Mouse (Mus musculus) layer of hippocampus, postnatal 36 days (tissue): ENCODE data around the gene Wnt10b. TPM values are rescaled to one million over a fixed set of nuclear protein-coding genes. Genes with fewer than 3 reads are reported as not detected.

Experiments
- DNase-seq, 2 experiments: peaks; one replicate each; pipeline ENCODE4 v3.0.0; 2022
- total RNA-seq, 2 experiments: library from RNA; stranded (reverse); gene quantifications; 2 replicates each; pipeline ENCODE4 v1.2.3; 2021

Wnt10b gene
- total RNA-seq, 2 experiments from 2014 or later, result 0.42 to 0.61 TPM

DNA sequence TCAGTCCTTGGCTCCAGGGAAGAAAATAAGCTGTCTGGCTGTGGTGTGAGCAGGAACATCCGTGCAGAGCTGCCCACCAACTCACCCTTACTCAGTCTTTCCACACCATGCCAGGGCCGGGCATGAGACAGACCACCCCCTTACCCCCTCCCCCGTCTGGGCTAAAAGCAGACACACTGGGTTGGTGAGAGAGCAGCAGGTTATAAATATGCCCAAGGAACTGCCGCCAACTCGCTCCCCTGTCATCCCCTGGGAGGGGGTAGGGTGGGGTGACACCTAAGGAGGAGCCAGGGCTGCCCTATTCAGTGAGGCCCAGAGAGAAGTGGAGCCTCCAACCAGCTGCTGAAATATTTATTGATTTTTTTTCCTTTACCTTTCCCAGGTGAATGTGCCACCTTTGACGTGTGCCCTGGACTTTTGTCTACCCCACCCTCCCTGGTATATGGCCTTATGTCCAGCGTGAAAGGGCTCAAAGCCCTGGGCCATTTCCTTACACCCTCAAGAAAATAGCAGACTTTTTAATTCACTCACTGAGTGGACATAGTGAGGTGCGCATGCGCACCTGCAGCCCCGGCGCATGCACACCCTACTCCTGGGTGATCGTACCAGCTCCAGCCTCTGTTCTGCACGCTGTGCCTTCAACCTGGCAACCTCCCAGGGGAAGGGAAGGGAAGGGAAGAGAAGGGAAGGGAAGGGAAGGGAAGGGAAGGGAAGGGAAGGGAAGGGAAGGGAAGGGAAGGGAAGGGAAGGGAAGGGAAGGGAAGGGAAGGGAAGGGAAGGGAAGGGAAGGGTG lies 19.0 kb upstream of the Wnt10b start:
- no peak for DNase-seq

DNA sequence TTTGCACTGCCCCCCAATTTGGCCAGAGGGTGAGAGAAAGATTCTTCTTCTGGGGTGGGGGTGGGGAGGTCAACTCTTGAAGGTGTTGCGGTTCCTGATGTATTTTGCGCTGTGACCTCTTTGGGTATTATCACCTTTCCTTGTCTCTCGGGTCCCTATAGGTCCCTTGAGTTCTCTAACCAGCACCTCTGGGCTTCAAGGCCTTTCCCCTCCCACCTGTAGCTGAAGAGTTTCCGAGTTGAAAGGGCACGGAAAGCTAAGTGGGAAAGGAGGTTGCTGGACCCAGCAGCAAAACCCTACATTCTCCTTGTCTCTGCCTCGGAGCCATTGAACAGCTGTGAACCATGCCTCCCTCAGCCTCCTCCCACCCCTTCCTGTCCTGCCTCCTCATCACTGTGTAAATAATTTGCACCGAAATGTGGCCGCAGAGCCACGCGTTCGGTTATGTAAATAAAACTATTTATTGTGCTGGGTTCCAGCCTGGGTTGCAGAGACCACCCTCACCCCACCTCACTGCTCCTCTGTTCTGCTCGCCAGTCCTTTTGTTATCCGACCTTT lies 15.3 kb upstream of the Wnt10b start:
- DNase-seq, result no peak

DNA sequence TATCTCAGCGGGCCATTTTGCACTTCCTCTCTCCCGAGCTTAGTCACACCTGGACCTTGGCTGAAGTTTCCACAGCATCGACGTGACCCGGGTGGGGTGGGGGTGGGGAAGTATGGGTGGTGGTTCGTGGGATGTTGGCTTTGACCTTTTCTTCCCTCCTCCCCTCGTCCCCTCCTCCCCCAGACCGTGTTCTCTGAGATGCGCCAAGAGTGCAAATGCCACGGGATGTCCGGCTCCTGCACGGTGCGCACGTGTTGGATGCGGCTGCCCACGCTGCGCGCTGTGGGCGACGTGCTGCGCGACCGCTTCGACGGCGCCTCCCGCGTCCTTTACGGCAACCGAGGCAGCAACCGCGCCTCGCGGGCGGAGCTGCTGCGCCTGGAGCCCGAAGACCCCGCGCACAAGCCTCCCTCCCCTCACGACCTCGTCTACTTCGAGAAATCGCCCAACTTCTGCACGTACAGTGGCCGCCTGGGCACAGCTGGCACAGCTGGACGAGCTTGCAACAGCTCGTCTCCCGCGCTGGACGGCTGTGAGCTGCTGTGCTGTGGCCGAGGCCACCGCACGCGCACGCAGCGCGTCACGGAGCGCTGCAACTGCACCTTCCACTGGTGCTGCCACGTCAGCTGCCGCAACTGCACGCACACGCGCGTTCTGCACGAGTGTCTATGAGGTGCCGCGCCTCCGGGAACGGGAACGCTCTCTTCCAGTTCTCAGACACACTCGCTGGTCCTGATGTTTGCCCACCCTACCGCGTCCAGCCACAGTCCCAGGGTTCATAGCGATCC lies 14.5 kb upstream of the Wnt10b start:
- DNase-seq, result no peak

DNA sequence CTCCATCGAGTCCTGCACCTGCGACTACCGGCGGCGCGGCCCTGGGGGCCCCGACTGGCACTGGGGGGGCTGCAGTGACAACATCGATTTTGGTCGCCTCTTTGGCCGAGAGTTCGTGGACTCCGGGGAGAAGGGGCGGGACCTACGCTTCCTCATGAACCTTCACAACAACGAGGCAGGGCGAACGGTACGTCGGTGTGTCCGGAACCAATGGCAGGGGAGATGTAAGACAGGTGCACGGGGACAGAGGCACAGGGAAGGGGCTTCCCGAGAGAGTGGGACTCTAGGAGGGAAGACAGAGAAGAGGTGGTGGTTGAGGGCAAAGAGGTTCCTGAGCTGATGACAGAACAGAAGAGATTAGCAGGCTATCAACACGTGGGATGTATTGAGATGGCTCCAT lies 13.8 kb upstream of the Wnt10b start:
- no peak for DNase-seq

DNA sequence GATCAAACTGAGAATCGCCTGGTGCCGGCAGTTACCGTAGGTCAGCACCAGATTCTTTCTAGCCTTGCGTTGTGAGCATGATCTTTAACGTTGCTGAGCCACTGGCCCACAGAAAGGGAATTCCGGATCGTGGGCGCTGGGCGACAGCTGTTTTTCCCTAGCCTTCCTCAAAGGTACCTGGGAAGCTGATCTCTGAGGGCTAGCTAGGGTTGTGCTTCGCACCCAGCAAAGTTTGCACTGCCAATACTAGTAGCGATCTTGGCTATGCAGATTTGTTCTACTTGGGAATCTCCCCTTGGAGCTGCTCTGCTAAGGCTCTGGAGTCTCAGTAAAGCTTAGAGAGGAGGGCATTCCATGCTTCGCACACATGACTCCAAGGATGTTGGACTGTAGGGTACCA lies 13.3 kb upstream of the Wnt10b start:
- DNase-seq, result no peak

DNA sequence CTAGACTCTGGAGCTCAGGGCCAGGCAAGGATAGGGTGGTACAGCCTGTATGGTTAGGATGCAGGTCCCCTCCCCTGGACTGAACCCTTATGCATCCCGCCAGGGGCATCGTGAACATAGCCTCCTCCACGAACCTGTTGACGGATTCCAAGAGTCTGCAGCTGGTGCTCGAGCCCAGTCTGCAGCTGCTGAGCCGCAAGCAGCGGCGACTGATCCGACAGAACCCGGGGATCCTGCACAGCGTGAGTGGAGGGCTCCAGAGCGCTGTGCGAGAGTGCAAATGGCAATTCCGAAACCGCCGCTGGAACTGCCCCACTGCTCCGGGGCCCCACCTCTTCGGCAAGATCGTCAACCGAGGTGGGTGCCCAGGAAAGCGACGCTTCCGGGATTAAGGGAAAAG lies 12.8 kb upstream of the Wnt10b start:
- no peak for DNase-seq

DNA sequence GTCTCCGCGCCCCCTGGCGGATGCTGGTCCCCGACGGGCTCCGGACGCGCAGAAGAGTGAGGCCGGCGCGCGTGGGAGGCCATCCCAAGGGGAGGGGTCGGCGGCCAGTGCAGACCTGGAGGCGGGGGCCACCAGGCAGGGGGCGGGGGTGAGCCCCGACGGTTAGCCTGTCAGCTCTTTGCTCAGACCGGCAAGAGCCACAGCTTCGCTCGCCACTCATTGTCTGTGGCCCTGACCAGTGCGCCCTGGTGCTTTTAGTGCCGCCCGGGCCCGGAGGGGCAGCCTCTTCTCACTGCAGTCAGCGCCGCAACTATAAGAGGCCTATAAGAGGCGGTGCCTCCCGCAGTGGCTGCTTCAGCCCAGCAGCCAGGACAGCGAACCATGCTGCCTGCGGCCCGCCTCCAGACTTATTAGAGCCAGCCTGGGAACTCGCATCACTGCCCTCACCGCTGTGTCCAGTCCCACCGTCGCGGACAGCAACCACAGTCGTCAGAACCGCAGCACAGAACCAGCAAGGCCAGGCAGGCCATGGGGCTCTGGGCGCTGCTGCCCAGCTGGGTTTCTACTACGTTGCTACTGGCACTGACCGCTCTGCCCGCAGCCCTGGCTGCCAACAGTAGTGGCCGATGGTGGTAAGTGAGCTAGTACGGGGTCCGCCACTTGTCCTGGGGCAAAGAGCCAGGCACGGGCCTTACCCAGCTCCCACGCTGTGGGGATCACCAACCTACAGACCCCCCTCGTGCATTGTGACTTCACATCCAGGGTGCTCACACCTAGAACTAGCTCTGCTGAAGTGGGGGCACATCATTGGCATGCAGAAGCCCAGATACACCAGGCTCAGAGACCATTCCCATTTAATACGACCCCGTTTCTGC lies 11.9 kb upstream of the Wnt10b start, which contains the start of gene Wnt1:
Wnt1 (plus strand) TSS at position 197 of the 875 bp plus-strand sequence.
- DNase-seq, result no peak

DNA sequence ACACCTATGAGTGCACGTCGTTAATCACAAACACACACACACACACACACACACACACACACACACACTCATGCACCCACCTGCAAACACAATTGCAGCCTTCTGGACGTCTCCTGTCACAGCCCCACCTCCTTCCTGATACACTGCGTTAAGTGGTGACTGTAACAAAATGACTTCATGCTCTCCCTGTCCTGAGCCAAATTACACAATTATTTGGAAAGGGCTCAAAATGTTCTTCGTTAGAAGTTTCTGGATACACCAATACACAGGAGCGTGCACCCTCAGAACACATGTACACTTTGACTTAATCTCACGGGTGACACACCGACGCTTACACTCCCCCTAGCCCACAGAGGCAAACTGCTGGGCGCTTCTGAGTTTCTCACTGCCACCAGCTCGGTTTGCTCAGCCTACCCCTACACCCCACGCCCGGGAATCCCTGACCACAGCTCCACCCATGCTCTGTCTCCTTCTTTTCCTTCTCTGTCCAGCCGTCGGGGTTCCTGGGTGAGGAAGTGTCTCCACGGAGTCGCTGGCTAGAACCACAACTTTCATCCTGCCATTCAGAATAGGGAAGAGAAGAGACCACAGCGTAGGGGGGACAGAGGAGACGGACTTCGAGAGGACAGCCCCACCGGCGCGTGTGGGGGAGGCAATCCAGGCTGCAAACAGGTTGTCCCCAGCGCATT lies 11.2 kb upstream of the Wnt10b start:
- no peak for DNase-seq

DNA sequence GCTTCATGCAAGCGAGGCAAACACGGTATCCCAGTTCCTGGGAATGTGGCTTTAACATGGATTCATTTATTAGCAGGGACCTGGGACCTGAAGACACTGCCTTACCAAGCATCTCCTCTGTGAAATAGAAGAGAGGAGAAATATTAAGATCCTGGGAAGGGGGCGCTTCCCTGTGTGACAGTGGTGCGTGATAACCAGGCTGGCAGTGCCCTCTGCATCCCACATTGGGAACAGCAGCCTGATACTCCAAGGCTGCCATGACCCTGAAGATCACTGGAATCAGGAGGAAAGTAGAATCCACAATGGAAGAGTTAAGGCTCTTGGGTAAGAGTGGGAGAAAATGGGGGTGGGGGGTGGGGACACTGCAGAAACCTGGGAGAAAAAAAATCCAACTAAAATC lies 10.0 kb upstream of the Wnt10b start:
- no peak for DNase-seq

DNA sequence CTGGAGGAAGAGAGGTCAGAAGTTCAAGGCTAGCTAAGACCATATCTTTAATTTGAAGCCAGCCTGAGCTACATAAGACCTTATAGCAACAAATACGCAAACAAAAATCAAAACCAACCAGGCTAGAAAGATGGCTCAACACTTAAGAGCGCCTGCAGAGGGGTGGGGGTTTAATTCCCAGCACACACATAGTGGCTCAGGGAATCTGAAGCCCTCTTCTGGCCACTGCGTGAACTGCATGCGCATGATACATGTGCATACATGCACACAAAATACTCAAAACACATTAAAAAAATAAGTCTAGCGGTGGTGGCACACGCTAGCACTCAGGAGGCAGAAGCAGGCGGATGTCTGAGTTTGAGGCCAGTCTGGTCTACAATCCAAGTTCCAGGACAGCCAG lies 7.8 kb upstream of the Wnt10b start:
- DNase-seq, result no peak

DNA sequence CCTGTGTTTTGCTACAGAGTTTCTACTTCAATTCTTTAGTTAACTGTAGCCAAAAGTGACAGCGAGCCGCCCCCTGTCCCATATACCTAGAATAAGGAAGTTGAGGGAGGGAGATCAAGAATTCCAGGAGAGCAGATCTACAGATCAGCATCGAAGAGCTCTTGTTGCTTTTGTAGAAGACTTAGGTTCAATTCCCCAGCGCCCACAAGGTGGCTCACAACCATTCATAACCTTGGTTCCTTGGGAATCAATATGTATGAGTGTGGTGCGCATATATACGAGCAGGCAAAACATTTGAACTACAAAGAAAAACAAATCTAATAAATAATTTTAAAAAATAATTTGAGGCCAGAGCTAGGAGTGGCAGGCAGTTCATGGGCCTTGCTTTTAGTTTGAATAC lies 3.2 kb upstream of the Wnt10b start:
- DNase-seq, result no peak

DNA sequence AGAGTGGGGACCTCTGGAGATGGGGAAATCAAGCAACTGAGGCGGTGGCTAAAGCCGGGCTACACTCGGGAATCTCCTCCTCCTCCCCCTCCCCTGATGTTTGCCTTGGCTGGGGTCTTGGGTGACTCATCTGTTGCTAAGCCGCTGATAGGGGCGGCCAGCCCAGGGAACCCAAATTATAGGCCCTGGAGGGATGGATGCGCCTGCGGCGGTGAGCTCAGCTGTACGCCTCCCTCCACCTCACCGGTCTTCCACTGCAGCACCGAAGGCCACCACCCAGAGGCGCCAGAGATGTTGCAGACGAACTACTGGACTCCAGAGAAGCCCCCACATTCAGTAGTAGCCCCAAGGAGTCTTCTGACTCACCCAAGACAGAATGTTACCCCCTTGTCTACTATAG lies 2.6 kb upstream of the Wnt10b start:
- no peak for DNase-seq

DNA sequence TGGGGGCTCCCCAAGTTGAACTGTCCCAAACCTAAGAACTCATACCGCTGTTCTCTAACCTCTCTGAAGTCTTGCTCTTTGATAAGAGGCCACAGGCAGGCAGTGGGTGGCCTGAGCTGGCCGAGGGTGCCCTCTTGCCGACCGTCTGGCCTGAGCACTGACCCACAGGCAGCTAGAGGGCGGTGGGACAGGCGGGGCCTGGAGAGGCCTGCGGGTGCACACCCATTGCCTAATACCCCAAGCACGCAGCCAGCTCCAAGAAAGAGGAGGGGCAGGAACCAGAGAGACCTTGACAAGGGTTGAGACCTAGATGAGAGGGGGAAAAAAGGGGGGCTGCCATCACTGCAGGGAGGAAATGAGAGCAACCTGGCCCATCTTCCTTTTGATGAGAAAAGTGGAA lies 2.1 kb upstream of the Wnt10b start:
- DNase-seq, result no peak

DNA sequence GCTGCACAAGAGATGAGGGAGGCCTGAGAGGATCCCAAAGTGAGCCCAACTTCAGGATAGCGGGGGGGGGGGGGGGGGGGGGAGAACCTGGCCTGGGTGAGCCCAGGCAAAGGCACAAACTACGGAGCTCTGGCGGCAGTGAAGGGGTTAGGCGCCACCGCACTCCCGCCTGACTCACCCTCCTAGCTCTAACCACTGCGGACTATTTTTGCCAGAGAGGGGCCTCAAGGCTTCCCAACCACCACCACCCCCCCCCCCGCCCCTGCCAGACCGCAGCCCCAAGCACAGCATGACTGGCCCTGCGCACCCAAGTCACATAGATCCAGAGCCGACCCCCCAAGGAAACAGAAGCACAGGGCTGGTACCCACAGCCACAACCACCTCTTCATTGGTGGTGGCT lies 856 bp upstream of the Wnt10b start:
- no peak for DNase-seq

DNA sequence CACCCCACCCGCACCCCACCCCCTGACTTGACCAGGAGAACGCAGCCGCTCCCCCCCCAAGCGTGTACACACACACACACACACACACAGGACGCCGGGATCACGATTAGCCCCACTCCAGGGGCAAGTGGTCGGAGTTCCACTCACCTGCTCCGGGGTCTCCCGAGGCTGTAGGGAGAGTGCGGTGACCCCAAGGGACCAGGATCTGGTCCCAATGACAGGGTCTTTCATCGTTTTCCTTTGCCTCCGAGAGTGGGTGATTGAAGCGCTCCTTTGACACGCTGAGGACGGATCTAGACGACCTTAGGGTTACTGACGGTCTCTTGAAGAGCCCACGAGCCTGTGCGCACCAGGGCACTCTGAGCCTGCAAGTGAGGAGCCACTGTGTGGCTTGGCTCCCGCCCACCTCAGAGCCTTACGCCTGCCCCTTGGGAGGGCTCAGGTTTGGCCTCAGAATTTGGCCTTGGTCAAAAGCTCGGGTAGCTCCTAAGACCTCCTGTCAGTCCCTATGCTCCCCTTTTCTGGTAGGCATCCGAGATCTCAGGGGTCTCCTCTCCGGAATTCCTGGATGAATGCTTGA lies 331 bp upstream of the Wnt10b start:
- DNase-seq, result no peak

DNA sequence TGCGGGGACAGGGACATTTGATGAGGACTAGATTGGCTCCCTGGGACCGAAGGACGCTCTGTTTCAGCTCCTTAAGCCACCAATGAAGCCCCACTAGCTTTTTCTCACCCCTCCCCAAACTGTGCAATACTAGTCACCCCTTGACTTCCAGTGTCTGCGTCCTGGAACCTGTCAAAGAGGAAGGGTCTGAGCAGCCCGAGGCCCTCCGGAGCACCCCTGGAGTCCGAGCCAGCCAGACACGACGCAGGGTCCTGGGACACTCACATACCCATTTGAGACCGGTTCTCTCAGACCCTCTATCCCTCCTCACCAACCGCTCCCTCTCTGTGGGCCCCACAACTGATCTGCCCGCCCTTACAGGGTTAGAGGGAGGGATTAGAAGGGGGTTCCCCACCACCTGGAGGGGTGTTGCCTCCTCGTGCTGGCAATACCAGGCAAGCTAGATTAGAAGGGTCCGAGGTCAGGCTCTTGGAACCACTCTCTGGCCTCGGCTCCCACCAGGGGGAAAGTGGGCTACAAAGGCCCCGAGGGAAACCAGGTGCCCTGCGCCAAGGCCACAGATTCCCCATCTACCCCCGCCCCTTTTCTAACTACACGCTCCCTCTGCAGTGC lies 839 bp downstream of the Wnt10b start:
- no peak for DNase-seq

DNA sequence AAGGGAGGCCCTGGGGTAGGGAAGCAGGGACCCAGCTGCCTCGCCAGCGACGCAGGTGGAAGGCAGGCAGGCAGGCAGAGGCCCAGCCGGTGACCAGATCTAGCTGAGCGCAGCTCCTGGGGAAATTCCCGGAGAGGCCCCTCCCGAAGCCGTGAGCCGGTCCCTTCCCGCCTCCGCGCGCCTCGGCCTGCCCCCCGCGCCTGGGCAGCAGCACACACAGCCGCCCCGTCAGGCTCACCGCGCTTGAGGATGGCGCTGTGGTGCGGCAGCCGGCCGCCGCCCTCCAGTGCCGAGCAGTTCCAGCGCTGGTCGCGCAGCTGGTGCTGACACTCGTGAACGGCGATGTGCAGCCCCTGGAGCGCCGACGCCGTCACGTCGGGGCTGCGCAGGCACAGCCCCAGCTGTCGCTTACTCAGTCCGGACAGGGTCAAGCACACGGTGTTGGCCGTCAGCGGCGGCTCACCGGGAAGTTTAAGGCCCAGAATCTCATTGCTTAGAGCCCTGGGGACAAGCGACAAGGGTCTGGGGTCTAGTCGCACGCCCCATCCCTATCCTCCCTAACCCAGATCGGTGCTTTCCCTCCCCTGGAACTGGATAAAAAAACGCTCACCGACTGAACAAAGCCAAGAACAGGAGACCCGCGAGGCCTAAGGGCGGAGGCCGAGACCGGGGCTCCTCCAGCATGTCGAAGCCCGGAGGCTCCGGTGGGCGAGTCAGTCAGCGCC lies 1.5 kb downstream of the Wnt10b start:
- no peak for DNase-seq

DNA sequence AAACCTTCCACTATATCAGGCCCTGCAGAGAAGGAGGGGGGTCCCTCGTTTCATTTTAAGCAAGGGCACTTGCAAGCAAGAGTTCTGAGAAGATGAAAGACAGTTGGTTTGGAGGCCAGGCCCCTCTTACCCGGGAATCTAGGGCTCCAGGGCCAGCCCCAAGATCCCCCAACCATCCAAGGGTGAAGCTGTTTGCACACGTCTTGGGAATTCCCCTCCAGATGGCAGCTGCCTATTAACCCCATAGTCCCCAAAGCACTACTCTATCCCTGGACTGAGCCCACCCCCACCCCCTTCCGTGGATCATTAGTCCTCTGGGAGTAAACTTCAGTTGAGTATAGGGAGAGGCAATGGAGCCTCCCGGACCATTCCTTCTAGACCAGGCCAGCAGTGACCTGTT lies 2.4 kb downstream of the Wnt10b start:
- DNase-seq, result no peak

DNA sequence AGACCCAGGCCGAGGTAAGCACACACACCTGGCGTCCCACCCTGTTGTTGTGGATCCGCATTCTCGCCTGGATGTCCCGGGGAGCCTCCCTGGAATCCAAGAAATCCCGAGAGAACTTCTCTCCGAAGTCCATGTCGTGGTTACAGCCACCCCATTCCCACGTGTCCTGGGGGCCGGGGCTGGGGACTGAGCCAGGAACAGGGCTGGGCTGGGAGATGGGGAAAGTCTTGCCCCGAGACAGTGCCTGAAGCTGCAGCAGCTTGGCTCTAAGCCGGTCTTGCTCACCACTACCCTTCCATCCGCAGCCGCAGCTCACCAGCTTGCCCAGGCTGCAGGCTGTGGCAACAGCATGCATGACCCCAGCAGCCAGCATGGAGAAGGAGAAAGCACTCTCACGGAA lies 3.9 kb downstream of the Wnt10b start:
- no peak for DNase-seq

DNA sequence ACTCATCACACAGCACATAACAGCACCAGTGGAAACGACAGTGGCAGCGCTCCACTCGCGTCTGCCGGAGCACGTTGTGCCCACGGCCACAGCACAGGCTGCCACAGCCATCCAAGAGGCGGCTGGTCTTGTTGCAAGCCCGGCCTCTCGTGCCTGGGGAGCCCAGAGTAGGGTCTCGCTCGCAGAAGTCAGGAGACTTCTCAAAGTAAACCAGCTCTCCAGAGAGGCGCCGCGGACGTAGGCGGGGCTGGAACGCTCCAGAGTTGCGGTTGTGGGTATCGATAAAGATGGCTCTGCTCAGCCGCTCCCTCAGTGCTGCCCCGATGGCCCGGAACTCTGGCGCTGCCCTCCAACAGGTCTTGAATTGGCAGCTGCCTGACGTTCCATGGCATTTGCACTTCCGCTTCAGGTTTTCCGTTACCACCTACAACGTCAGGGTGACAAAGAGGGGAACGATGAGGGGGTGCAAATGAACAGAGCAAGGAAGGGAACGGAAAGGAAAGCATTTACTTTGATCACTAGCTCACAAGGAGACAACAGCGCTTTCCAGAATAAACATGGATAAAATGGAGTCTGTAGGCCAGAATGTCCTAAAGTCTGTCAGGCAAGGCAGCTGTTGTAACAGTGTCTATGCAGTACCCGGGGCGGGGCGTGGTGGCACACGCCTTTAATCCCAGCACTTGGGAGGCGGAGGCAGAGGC lies 5.3 kb downstream of the Wnt10b start:
- no peak for DNase-seq
